Mouse (Mus musculus): ENCODE measurements around the gene 2010300C02Rik. TPM values are rescaled to one million over a fixed set of nuclear protein-coding genes. Genes with fewer than 3 reads are reported as not detected.

2010300C02Rik gene
- polyA plus RNA-seq, 1 experiment = 14.5 TPM

DNA sequence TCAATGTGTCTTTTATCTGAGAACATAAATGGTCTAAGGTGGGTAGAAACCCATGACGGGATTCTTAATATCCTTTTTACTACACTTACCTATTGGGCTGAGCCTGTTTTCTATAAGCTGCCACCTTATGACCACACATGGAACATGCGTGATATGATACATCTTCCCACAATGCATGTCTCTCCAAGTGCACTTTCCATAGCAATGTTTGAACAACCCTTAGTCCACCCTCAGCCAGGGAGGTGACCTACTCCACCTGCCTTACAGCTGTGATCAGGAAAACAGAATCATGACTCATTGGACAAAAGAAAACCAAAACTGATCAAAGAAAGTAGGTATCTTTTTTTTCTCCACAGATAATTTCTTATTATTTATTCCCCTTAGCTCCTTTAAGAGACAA lies 63.9 kb downstream of the 2010300C02Rik start:
- no peak for DNase-seq
- 90% methylated on average over 2 of the region's 2 CpGs for WGBS
- no peak overlapping the region for H3K4me3 ChIP-seq (replicated peaks; ENCODE audit: extremely low read depth, low read depth, low read length)
- TF ChIP-seq CTCF (IDR thresholded peaks at IDR 0.05; ENCODE audit: insufficient read depth, low read length) (no peak), POLR2A (IDR thresholded peaks at IDR 0.05; ENCODE audit: borderline replicate concordance, extremely low read depth, low read depth, low read length) (no peak)
- peaks cover 2% of the 10 kb centered on the region; the same call in 1 of the 2 replicates for H3K4me1 ChIP-seq (ENCODE audit: control insufficient read depth, insufficient read depth, low read length)

DNA sequence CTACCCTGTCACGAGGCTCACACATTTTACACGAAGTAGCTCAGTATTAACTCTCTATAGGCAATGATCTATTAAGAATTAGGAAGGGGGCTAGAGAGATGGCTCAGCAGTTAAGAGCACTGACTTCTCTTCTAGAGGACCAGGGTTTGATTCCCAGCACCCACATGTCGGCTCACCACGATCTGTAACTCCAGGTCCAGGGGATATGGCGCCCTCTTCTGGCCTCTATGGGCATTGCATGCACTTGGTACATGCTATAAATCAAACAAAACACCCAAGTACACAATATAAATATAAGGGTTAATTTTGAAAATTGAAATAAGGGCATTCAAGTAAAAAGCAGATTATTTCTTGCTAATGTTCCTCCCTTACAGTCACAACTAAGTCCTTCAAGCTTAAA lies 65.9 kb downstream of the 2010300C02Rik start:
- H3K4me3 ChIP-seq (replicated peaks; ENCODE audit: extremely low read depth, low read depth, low read length) = no peak overlapping the region
- 67% methylated on average over 5 of the region's 5 CpGs for WGBS

DNA sequence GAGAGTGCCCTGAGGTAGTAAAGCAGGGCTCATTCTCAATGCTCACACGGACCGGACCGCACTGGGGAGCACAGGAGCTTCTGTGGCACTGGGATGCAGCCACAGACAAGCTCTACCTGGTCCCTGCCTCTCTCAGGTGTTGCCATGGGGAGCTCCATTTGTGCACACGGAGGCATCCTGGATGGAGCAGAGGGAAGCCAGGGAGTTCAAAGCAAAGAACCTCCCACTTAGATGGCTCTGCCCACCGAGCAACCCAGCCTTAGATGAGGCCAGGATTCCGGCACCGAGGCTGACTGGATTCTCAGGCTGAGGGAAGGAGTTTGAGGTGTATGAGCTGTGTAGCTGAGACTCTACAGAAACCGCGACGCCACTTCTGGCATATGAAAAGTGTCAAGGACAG lies 72.8 kb downstream of the 2010300C02Rik start:
- Histone ChIP-seq H3K4me3 (replicated peaks; ENCODE audit: extremely low read depth, low read depth, low read length) (no peak overlapping the region), H3K4me1 (ENCODE audit: control insufficient read depth, insufficient read depth, low read length) (no peaks in the 10 kb centered on the region)
- TF ChIP-seq POLR2A (IDR thresholded peaks at IDR 0.05; ENCODE audit: borderline replicate concordance, extremely low read depth, low read depth, low read length) (no peak), CTCF (IDR thresholded peaks at IDR 0.05; ENCODE audit: insufficient read depth, low read length) (no peak)
- 79% methylated on average over 10 of the region's 10 CpGs for WGBS
- no peak for DNase-seq

More for the DNA sequence above, 65.9 kb downstream of the 2010300C02Rik start:
- DNase-seq = no peak
- TF ChIP-seq CTCF (IDR thresholded peaks at IDR 0.05; ENCODE audit: insufficient read depth, low read length) (no peak), POLR2A (IDR thresholded peaks at IDR 0.05; ENCODE audit: borderline replicate concordance, extremely low read depth, low read depth, low read length) (no peak)
- no peaks in the 10 kb centered on the region for H3K4me1 ChIP-seq (ENCODE audit: control insufficient read depth, insufficient read depth, low read length)

DNA sequence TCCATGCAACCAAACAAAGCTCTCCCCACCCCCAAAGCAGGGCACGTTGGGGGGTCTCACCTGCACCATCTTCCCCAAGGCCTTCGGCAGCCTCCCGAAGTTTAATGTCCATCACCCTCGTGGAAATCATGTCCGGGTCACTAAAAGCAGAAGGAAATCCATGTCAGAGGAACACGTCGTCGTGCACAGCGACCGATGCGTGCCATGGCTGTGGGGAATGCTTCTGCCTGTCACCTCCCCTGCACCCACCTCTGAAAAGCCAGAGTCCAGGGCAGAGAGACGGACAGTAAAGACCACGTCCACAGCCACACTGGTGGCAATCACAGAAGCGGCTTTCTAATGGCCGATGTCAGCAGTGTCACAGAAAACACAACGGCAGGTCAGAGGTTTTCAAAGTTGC lies 75.4 kb downstream of the 2010300C02Rik start:
- Histone ChIP-seq H3K4me1 (ENCODE audit: control insufficient read depth, insufficient read depth, low read length) (no peaks in the 10 kb centered on the region), H3K4me3 (replicated peaks; ENCODE audit: extremely low read depth, low read depth, low read length) (no peak overlapping the region)
- TF ChIP-seq CTCF (IDR thresholded peaks at IDR 0.05; ENCODE audit: insufficient read depth, low read length) = no peak
- TF ChIP-seq POLR2A (IDR thresholded peaks at IDR 0.05; ENCODE audit: borderline replicate concordance, extremely low read depth, low read depth, low read length) = no peak
- DNase-seq = no peak
- 90% methylated on average over 16 of the region's 16 CpGs for WGBS

DNA sequence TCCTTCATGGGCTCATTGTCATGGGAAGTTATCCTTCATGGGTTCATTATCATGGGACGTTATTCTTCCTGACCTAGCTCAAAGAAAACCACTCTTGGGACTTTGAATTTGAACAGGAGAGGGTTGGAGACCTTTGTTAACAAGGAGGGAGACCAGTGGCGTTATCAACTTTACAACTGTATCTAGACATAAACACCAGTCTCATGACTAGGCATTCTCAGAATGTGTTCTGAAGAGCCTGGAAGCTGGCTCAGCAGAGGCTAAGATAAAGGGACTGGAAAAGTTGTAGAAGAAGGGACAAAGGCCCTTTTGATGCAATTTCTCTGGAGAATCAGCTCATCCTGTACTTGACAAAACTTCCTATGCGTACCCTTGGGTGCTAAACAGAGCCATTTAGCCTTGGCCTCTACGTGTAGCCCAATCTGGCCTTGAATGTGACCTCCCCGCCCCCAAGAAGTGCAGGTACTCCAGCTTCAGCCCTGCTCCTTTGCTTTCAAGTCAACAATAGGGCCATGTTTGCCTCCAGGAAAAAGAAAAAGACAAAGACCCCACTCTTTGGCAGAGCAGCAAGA lies 76.0 kb downstream of the 2010300C02Rik start:
- no peak for DNase-seq
- no peaks in the 10 kb centered on the region for H3K4me1 ChIP-seq (ENCODE audit: control insufficient read depth, insufficient read depth, low read length)
- TF ChIP-seq POLR2A (IDR thresholded peaks at IDR 0.05; ENCODE audit: borderline replicate concordance, extremely low read depth, low read depth, low read length) (no peak), CTCF (IDR thresholded peaks at IDR 0.05; ENCODE audit: insufficient read depth, low read length) (no peak)
- 72% methylated on average over 5 of the region's 5 CpGs for WGBS
- H3K4me3 ChIP-seq (replicated peaks; ENCODE audit: extremely low read depth, low read depth, low read length) = no peak overlapping the region

DNA sequence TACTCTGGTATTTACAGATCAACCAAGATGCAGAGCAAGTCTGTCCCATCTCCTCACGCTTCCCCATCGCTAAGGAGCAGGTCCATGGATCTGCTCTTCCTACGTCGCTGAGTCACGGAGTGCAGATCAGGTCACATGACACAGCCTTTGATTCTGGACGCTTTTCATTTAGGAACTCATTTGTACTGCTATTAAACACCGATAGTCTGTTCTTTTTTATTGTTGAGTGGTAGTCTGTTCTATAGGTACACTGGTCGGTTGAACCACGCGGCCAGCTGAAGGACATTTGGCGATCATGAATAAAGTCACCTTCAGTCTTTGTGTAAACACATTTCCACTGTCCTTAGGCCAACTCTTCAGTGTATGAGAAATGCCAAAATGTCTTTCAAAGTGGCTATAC lies 78.5 kb downstream of the 2010300C02Rik start:
- Histone ChIP-seq H3K4me1 (ENCODE audit: control insufficient read depth, insufficient read depth, low read length) (no peaks in the 10 kb centered on the region), H3K4me3 (replicated peaks; ENCODE audit: extremely low read depth, low read depth, low read length) (no peak overlapping the region)
- no peak for TF ChIP-seq CTCF (IDR thresholded peaks at IDR 0.05; ENCODE audit: insufficient read depth, low read length)
- no peak for TF ChIP-seq POLR2A (IDR thresholded peaks at IDR 0.05; ENCODE audit: borderline replicate concordance, extremely low read depth, low read depth, low read length)
- no peak for DNase-seq
- WGBS = 82% methylated on average over 11 of the region's 11 CpGs

DNA sequence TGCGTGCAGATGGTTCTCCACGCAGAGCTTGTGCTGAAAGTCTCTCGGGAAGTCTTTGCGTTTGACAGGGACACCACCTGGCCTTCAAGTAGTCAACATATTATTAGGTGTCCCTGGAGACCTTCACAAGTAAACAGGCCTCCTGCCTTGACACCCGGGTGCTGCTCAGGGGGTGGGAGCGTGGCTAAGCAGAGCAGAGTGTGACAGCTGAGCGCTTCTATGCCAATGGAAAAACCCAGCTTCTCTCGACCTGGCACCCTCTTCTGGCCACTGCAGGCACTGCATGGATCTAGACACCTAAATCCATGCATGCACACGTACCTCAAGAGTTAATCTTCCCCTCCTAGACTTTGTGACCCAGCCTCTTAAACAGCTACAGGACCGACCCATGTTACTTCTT lies 80.8 kb downstream of the 2010300C02Rik start:
- no peak for TF ChIP-seq POLR2A (IDR thresholded peaks at IDR 0.05; ENCODE audit: borderline replicate concordance, extremely low read depth, low read depth, low read length)
- TF ChIP-seq CTCF (IDR thresholded peaks at IDR 0.05; ENCODE audit: insufficient read depth, low read length) = peak; percentile 95
- H3K4me1 ChIP-seq (ENCODE audit: control insufficient read depth, insufficient read depth, low read length) = no peaks in the 10 kb centered on the region
- 7% methylated on average over 10 of the region's 10 CpGs for WGBS
- peak; percentile 77 for DNase-seq
- H3K4me3 ChIP-seq (replicated peaks; ENCODE audit: extremely low read depth, low read depth, low read length) = no peak overlapping the region

DNA sequence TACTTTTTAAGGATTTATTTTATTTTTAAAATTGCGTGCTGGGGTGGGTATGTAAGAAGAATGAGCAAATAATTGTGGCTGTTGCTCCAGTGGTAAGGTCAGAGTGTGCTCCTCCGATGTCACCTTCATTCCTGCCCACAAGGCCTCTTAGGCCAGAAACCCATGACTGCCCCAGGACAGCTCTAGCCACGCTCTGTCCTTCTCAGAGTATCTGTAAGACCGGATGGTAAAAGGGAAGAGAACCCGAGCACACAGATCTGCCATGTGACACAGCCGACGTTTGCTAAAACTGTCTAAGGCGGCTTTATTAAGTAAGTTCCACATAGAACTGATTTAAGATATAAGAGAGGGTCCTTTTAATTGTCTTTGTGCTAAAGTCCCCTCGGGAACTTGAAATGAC lies 81.3 kb downstream of the 2010300C02Rik start:
- TF ChIP-seq CTCF (IDR thresholded peaks at IDR 0.05; ENCODE audit: insufficient read depth, low read length) (no peak), POLR2A (IDR thresholded peaks at IDR 0.05; ENCODE audit: borderline replicate concordance, extremely low read depth, low read depth, low read length) (no peak)
- WGBS = 75% methylated on average over 9 of the region's 9 CpGs
- no peak overlapping the region for H3K4me3 ChIP-seq (replicated peaks; ENCODE audit: extremely low read depth, low read depth, low read length)
- no peak for DNase-seq
- no peaks in the 10 kb centered on the region for H3K4me1 ChIP-seq (ENCODE audit: control insufficient read depth, insufficient read depth, low read length)

DNA sequence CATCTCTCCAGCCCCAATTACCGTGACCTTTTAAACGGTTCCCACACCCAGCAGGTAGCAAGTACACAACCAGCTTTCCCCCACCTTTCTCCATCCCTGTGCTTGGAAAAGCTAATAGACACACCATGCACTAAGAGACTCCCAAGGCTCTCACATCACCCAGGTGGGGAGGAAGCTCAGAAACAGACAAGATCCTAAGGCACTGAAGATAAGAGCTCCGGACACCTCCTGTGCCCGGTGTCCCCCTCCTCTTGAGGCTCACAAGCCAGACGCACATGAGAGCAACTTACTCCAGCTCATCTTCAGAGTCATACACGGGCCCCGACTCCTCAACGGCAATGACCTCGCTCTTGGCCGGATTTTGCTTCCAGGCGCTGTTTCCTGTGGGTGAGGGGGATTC lies 82.3 kb downstream of the 2010300C02Rik start:
- no peak for DNase-seq
- H3K4me3 ChIP-seq (replicated peaks; ENCODE audit: extremely low read depth, low read depth, low read length) = no peak overlapping the region
- WGBS = 65% methylated on average over 11 of the region's 11 CpGs
- H3K4me1 ChIP-seq (ENCODE audit: control insufficient read depth, insufficient read depth, low read length) = no peaks in the 10 kb centered on the region
- TF ChIP-seq CTCF (IDR thresholded peaks at IDR 0.05; ENCODE audit: insufficient read depth, low read length) = no peak
- TF ChIP-seq POLR2A (IDR thresholded peaks at IDR 0.05; ENCODE audit: borderline replicate concordance, extremely low read depth, low read depth, low read length) = no peak

DNA sequence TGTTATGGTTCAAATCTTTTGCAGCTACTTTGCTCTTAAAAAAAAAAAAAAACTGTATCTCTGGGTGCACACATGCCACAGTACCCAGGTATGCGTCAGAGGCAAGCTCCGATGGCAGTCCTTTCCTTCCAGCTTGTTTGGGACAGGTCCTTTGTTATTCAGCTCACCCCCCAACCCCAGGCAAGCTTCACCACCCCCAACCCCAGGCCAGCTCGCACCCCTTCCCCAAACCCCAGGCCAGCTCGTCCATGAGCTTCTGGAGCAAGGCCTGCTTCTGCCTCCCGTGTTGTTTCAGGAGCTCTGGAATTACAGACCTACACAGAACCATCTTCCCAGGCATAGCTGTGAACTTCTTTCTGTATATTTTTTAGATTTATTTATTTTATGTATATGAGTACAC lies 83.1 kb downstream of the 2010300C02Rik start:
- TF ChIP-seq POLR2A (IDR thresholded peaks at IDR 0.05; ENCODE audit: borderline replicate concordance, extremely low read depth, low read depth, low read length) (no peak), CTCF (IDR thresholded peaks at IDR 0.05; ENCODE audit: insufficient read depth, low read length) (no peak)
- H3K4me3 ChIP-seq (replicated peaks; ENCODE audit: extremely low read depth, low read depth, low read length) = no peak overlapping the region
- 84% methylated on average over 5 of the region's 5 CpGs for WGBS
- no peaks in the 10 kb centered on the region for H3K4me1 ChIP-seq (ENCODE audit: control insufficient read depth, insufficient read depth, low read length)
- DNase-seq = no peak

Data from lung, adult 2 months (tissue).